Mouse (Mus musculus) heart, postnatal 0 days (tissue): ENCODE data around the gene Tet2. TPM values are rescaled to one million over a fixed set of nuclear protein-coding genes. Genes with fewer than 3 reads are reported as not detected.

Experiments used
- ATAC-seq: fragments of 200-750 bp; cut with Nextera tagmentation; 2 replicates; pipeline ENCODE4 v1.8.0; 2017; ENCODE audit warnings: low read depth, moderate number of reproducible peaks, moderate library complexity; ENCODE audit not compliant: insufficient read depth
- DNase-seq: peaks from one replicate; pipeline ENCODE4 v3.0.0-alpha.2; 2016; ENCODE audit warnings: low spot score
- H3K27ac ChIP-seq: fragments of 300-500 bp; sonication (generic); 2 replicates; pipeline ENCODE4 v1.5.1; 2014; ENCODE audit warnings: low read depth, mild to moderate bottlenecking
- H3K27me3 ChIP-seq: fragments of 300-500 bp; sonication (generic); 2 replicates; pipeline ENCODE4 v1.6.1; 2014; ENCODE audit warnings: low read length, mixed read lengths; ENCODE audit not compliant: control insufficient read depth, insufficient read depth
- H3K36me3 ChIP-seq: fragments of 300-500 bp; sonication (generic); replicated peaks from 2 replicates; pipeline ENCODE4 v1.6.1; 2014; ENCODE audit warnings: low read length, mixed read lengths; ENCODE audit not compliant: control insufficient read depth, insufficient read depth
- H3K4me1 ChIP-seq: fragments of 300-500 bp; sonication (generic); 2 replicates; pipeline ENCODE4 v1.6.1; 2014; ENCODE audit warnings: antibody characterized with exemption; ENCODE audit not compliant: control insufficient read depth, insufficient read depth
- H3K4me2 ChIP-seq: fragments of 300-500 bp; sonication (generic); 2 replicates; pipeline ENCODE4 v1.6.1; 2014; ENCODE audit warnings: low read depth, mild to moderate bottlenecking, low read length, moderate library complexity
- H3K4me3 ChIP-seq: fragments of 300-500 bp; sonication (generic); 2 replicates; pipeline ENCODE4 v1.5.1; 2014; ENCODE audit warnings: low read depth, low read length
- H3K9ac ChIP-seq: fragments of 300-500 bp; sonication (generic); replicated peaks from 2 replicates; pipeline ENCODE4 v1.6.1; 2014; ENCODE audit warnings: low read depth, low read length, mixed read lengths
- H3K9me3 ChIP-seq: fragments of 300-500 bp; sonication (generic); replicated peaks from 2 replicates; pipeline ENCODE4 v1.6.1; 2016; ENCODE audit warnings: low read length; ENCODE audit not compliant: control insufficient read depth
- CTCF ChIP-seq: IDR thresholded peaks from 2 replicates; pipeline ENCODE4 v1.5.1; 2016; ENCODE audit warnings: antibody characterized with exemption, control low read depth, low read depth
- EP300 ChIP-seq: IDR thresholded peaks from 2 replicates; pipeline ENCODE4 v1.6.1; 2016; ENCODE audit warnings: antibody characterized with exemption, low read depth
- WGBS: fragments of 180-500 bp; shearing (Covaris S2); extraction: QIAGEN DNeasy Blood & Tissue Kit; methylation state at CpG from one replicate; pipeline ENCODE4 v1.1.7; 2014; 5-methylcytosine and 5-hydroxymethylcytosine counted together
- polyA plus RNA-seq: library from polyadenylated mRNA; unstranded; fragments of >200 nt; fragmentation: Nextera tagmentation; extraction: Ambion mirVana; gene quantifications from 2 replicates; pipeline ENCODE4 v1.2.1, GENCODE M21; 2015
- total RNA-seq: library from RNA; depleted of rRNA; stranded (reverse); fragments of >200 nt; gene quantifications from 2 replicates; pipeline ENCODE4 v1.2.3, GENCODE M21; 2014; ENCODE audit warnings: low replicate concordance

Gene Tet2
- total and polyA plus RNA-seq, 2 experiments from 2014 or later: 10.6 to 33.4 TPM

- WGBS: 46% methylated on average over 4 of the region's 4 CpGs
- Histone ChIP-seq H3K27ac (peak overlapping the region; percentile 48; the same call in 1 of the 2 replicates), H3K9me3 (no peaks in the 10 kb centered on the region), H3K4me1 (peaks cover 8% of the 10 kb centered on the region; the same call in 1 of the 2 replicates), H3K36me3 (no peaks in the 10 kb centered on the region; the same call in 1 of the 2 replicates), H3K27me3 (no peaks in the 10 kb centered on the region), H3K9ac (no peak overlapping the region), H3K4me3 (no peak overlapping the region), H3K4me2 (no peak overlapping the region)
- TF ChIP-seq CTCF (no peak), EP300 (no peak)
- DNase-seq (no peak), ATAC-seq (peak; percentile 69)
Observed at GRCm38 (mm10) chr3:133524341-133525050, 20.4 kb downstream of the Tet2 start.

DNA sequence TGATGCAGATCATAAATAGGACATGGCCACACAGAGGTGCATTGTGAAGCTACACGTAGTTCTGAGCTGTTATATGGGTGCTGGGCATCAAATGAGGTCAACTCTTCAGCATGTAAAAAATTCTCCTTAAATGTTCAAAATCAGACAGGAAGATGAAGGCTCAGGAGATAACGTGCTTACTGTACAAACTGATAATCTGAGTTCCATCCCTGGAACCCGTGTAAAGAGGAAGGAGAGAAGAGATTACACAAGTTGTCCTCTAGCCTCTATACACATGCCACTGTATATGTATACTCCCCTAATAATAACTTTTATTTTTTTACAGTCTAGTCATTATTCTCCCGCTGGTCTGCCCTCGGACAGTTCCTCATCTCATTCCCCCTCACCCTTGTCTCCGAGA lies 21.7 kb downstream of the Tet2 start:
- Histone ChIP-seq H3K9ac (no peak overlapping the region), H3K9me3 (no peaks in the 10 kb centered on the region), H3K27me3 (no peaks in the 10 kb centered on the region), H3K4me2 (no peak overlapping the region), H3K36me3 (no peaks in the 10 kb centered on the region; the same call in 1 of the 2 replicates), H3K27ac (no peak overlapping the region), H3K4me1 (peaks cover 16% of the 10 kb centered on the region; the same call in 1 of the 2 replicates), H3K4me3 (no peak overlapping the region)
- no peak for DNase-seq
- TF ChIP-seq CTCF (no peak), EP300 (no peak)
- no peak for ATAC-seq
- WGBS: 63% methylated on average over 6 of the region's 6 CpGs

GRCm38 (mm10) chr3:133522289-133522688 lies 22.6 kb downstream of the Tet2 start:
- H3K4me1 ChIP-seq: peaks cover 22% of the 10 kb centered on the region
- no peak for TF ChIP-seq EP300
- TF ChIP-seq CTCF: no peak
- H3K27ac ChIP-seq: no peak overlapping the region
- WGBS: 45% methylated on average over 7 of the region's 7 CpGs
- ATAC-seq (no peak), DNase-seq (no peak)
- no peaks in the 10 kb centered on the region for H3K9me3 ChIP-seq
- no peak overlapping the region for H3K9ac ChIP-seq
- no peak overlapping the region for H3K4me2 ChIP-seq
- no peaks in the 10 kb centered on the region; the same call in 1 of the 2 replicates for H3K36me3 ChIP-seq
- no peaks in the 10 kb centered on the region for H3K27me3 ChIP-seq
- no peak overlapping the region for H3K4me3 ChIP-seq

GRCm38 (mm10) chr3:133518801-133519200 lies 26.1 kb downstream of the Tet2 start:
- Histone ChIP-seq H3K4me3 (no peak overlapping the region), H3K9me3 (no peaks in the 10 kb centered on the region), H3K27me3 (no peaks in the 10 kb centered on the region), H3K4me2 (no peak overlapping the region), H3K36me3 (no peaks in the 10 kb centered on the region; the same call in 1 of the 2 replicates), H3K4me1 (peaks cover 26% of the 10 kb centered on the region), H3K9ac (no peak overlapping the region), H3K27ac (no peak overlapping the region)
- WGBS: 84% methylated on average over 3 of the region's 3 CpGs
- no peak for ATAC-seq
- no peak for TF ChIP-seq EP300
- TF ChIP-seq CTCF: no peak
- DNase-seq: no peak

- DNase-seq (no peak), ATAC-seq (no peak)
- H3K4me2 ChIP-seq: no peak overlapping the region
- H3K9me3 ChIP-seq: no peaks in the 10 kb centered on the region
- H3K9ac ChIP-seq: no peak overlapping the region
- H3K4me3 ChIP-seq: no peak overlapping the region
- peaks cover 6% of the 10 kb centered on the region for H3K36me3 ChIP-seq
- no peak overlapping the region for H3K27ac ChIP-seq
- 71% methylated on average over 6 of the region's 6 CpGs for WGBS
- TF ChIP-seq CTCF (no peak), EP300 (no peak)
- peaks cover 22% of the 10 kb centered on the region for H3K4me1 ChIP-seq
- no peaks in the 10 kb centered on the region for H3K27me3 ChIP-seq
Observed at GRCm38 (mm10) chr3:133518116-133518515, 26.8 kb downstream of the Tet2 start.

- TF ChIP-seq CTCF (no peak), EP300 (no peak)
- Histone ChIP-seq H3K9me3 (no peaks in the 10 kb centered on the region), H3K27me3 (no peaks in the 10 kb centered on the region), H3K4me1 (peaks cover 22% of the 10 kb centered on the region), H3K4me3 (no peak overlapping the region), H3K36me3 (peaks cover 9% of the 10 kb centered on the region), H3K4me2 (no peak overlapping the region), H3K9ac (no peak overlapping the region), H3K27ac (no peak overlapping the region)
- ATAC-seq (peak; percentile 37; the same call in 1 of the 2 replicates), DNase-seq (no peak)
- 69% methylated on average over 6 of the region's 6 CpGs for WGBS
Observed at GRCm38 (mm10) chr3:133517406-133517805, 27.5 kb downstream of the Tet2 start.
